Mouse (Mus musculus): Measurements from ENCODE around the gene Metrn. TPM values are rescaled to one million over a fixed set of nuclear protein-coding genes. Genes with fewer than 3 reads are reported as not detected.
A peak's percentile ranks its signal among the peaks of the same experiment; 100 is the strongest.
"Not testable (repeated sequence)": the region's sequence is repeated elsewhere in the genome, so short reads cannot be mapped to it uniquely, and the experiment has no call there.

Gene Metrn
- total and polyA plus RNA-seq, 2 experiments from 2014 or later: 50.0 to 236 TPM

DNA sequence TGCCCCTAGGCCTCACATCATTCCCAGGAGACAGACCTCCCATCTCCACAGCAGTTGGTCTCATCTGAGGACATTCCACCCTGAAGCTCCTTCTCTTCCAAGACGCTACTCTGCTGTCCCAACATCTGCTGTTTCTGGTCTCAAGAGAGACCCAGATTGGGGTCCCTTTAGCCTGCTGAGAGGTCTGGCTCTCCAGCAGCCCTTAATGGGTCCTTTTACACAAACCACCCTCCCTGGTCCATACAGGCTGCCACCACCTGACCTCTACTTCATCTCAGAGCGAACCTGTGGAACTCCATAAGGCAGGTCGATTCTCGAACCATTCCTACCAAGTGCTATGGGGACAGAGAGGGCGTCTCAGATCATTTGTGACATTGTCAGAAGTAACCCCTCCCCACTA, 11.1 kb upstream of the Metrn start:
- Histone ChIP-seq H3K4me1 (ENCODE audit: insufficient read depth, low read length) (peaks cover 19% of the 10 kb centered on the region), H3K36me3 (ENCODE audit: insufficient read depth, low read length) (no peaks in the 10 kb centered on the region), H3K27ac (ENCODE audit: low read depth, low read length) (peak overlapping the region; percentile 98), H3K9ac (replicated peaks; ENCODE audit: low read length, poor library complexity, severe bottlenecking) (peak overlapping the region; percentile 97), H3K4me3 (ENCODE audit: low read depth, low read length) (peak overlapping the region; percentile 89), H3K9me3 (ENCODE audit: low read length) (no peaks in the 10 kb centered on the region), H3K4me2 (ENCODE audit: low read depth, low read length, poor library complexity, severe bottlenecking) (peak overlapping the region; percentile 96), H3K27me3 (ENCODE audit: insufficient read depth, low read length) (no peaks in the 10 kb centered on the region)
- DNase-seq (ENCODE audit: low spot score) (no peak), ATAC-seq (ENCODE audit: low FRiP score) (no peak; the same call in 1 of the 2 replicates)
- 29% methylated on average over 5 of the region's 5 CpGs for WGBS
- TF ChIP-seq CTCF (IDR thresholded peaks at IDR 0.05): no peak

DNA sequence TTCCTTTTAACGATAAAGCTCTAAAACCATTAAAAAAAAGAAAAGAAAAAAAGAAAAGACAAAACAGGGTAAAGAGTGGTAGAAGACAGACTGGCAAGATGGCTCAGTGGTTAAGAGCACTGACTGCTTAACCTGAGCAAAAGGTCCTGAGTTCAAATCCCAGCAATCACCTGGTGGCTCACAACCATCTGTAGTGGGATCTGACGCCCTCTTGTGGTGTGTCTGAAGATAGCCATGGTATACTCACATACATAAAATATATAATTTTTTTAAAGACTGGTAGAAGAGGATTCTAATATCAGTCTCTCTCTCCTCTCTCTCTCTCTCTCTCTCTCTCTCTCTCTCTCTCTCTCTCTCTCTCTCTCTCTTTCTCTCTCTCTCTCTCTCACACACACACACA, 10.5 kb upstream of the Metrn start:
- not testable (repeated sequence) for H3K36me3 ChIP-seq (ENCODE audit: insufficient read depth, low read length); H3K9me3 ChIP-seq (ENCODE audit: low read length); ATAC-seq (ENCODE audit: low FRiP score); H3K4me3 ChIP-seq (ENCODE audit: low read depth, low read length); H3K4me2 ChIP-seq (ENCODE audit: low read depth, low read length, poor library complexity, severe bottlenecking); H3K9ac ChIP-seq (replicated peaks; ENCODE audit: low read length, poor library complexity, severe bottlenecking); H3K27me3 ChIP-seq (ENCODE audit: insufficient read depth, low read length); DNase-seq (ENCODE audit: low spot score); H3K27ac ChIP-seq (ENCODE audit: low read depth, low read length)
- peak; percentile 56 for TF ChIP-seq CTCF (IDR thresholded peaks at IDR 0.05)
- H3K4me1 ChIP-seq (ENCODE audit: insufficient read depth, low read length): peaks cover 23% of the 10 kb centered on the region; the same call in 1 of the 2 replicates
- WGBS: 40% methylated on average over 2 of the region's 2 CpGs

DNA sequence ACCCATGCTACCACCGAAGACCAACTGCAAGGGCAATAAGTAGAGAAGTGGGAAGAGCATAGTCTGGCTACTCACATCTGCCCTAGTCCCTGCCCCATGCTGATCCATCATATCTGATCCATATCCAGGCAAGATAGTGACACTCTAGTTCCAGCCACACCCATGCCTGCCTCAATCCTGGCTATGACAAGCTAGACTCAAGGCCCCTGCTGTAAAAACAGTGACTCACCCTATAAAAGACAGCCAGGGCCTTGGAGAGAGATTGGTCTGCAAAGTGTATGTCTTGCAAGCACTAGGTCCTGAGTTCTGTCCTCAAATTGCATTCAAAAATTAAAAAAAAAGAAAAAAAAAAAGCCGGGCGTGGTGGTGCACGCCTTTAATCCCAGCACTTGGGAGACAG, 9.6 kb upstream of the Metrn start:
- no peak for TF ChIP-seq CTCF (IDR thresholded peaks at IDR 0.05)
- peaks cover 27% of the 10 kb centered on the region; the same call in 1 of the 2 replicates for H3K4me1 ChIP-seq (ENCODE audit: insufficient read depth, low read length)
- H3K27me3 ChIP-seq (ENCODE audit: insufficient read depth, low read length): no peaks in the 10 kb centered on the region
- no peak for ATAC-seq (ENCODE audit: low FRiP score)
- DNase-seq (ENCODE audit: low spot score): no peak
- no peaks in the 10 kb centered on the region for H3K36me3 ChIP-seq (ENCODE audit: insufficient read depth, low read length)
- no peak overlapping the region for H3K9ac ChIP-seq (replicated peaks; ENCODE audit: low read length, poor library complexity, severe bottlenecking)
- H3K4me3 ChIP-seq (ENCODE audit: low read depth, low read length): no peak overlapping the region
- WGBS: 93% methylated on average over 4 of the region's 4 CpGs
- no peak overlapping the region for H3K4me2 ChIP-seq (ENCODE audit: low read depth, low read length, poor library complexity, severe bottlenecking)
- no peak overlapping the region for H3K27ac ChIP-seq (ENCODE audit: low read depth, low read length)
- no peaks in the 10 kb centered on the region for H3K9me3 ChIP-seq (ENCODE audit: low read length)

DNA sequence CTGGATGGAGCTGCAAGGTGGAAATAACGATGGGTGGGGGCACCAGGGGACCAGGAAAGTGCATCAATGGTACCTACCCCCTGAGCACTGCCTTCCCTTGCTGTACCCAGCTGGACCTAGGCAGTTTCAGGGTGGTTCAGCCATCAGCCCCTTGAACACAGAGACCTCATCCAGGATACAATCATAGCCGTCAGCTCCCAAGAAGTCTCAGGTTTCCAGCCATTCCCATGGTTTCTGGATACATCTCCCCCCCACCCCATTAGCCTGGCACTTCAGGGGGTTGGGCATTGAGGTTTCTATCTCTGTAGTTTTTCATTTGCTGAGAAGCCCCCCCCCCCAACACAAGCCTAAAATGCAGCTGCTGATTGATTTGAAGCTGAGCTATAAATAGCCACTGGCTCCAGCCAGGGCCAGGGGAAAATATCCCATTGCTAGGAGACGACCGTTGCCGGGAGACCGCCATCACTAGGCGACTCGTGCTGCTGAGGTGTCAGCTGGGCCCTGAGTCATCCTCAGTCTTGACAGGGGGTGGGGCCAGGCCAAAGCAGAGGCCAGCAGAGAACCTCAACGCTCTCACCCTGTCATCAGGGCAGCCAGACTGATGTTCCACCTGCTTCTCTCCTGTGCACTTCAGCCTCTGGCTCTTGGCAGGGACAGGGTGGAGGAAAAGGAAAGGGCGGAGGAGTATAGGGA, 6.0 kb upstream of the Metrn start:
- TF ChIP-seq CTCF (IDR thresholded peaks at IDR 0.05): no peak
- H3K9ac ChIP-seq (replicated peaks; ENCODE audit: low read length, poor library complexity, severe bottlenecking): peak overlapping the region; percentile 50
- peaks cover 14% of the 10 kb centered on the region; the same call in 1 of the 2 replicates for H3K4me1 ChIP-seq (ENCODE audit: insufficient read depth, low read length)
- no peaks in the 10 kb centered on the region for H3K27me3 ChIP-seq (ENCODE audit: insufficient read depth, low read length)
- no peaks in the 10 kb centered on the region for H3K36me3 ChIP-seq (ENCODE audit: insufficient read depth, low read length)
- H3K9me3 ChIP-seq (ENCODE audit: low read length): no peaks in the 10 kb centered on the region
- ATAC-seq (ENCODE audit: low FRiP score) (peak; percentile 91), DNase-seq (ENCODE audit: low spot score) (peak; percentile 94)
- H3K4me3 ChIP-seq (ENCODE audit: low read depth, low read length): no peak overlapping the region
- H3K4me2 ChIP-seq (ENCODE audit: low read depth, low read length, poor library complexity, severe bottlenecking): peak overlapping the region; percentile 40
- H3K27ac ChIP-seq (ENCODE audit: low read depth, low read length): peak overlapping the region; percentile 87
- WGBS: 3% methylated on average over 10 of the region's 10 CpGs

DNA sequence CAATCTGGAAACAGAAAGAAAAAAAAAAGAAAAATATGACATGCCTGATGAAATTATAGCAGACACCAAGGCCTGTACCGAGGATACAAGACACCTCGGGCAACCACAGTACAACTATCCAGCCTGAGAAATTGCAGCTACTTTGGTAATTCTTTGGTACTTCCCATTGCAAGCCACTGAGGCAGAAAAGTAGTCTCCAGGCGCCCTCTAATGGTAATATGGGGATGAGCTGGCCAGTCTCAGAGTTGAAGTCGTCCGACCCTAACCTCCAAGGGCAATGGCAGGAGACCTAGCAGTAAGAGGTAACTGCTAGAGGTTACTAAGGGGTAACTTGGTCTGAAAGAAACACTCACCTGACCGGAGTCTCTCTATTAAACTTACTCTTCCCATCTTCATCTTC, 4.1 kb upstream of the Metrn start:
- peaks cover 14% of the 10 kb centered on the region; the same call in 1 of the 2 replicates for H3K4me1 ChIP-seq (ENCODE audit: insufficient read depth, low read length)
- H3K4me2 ChIP-seq (ENCODE audit: low read depth, low read length, poor library complexity, severe bottlenecking): no peak overlapping the region
- no peak overlapping the region for H3K27ac ChIP-seq (ENCODE audit: low read depth, low read length)
- WGBS: 5% methylated on average over 6 of the region's 6 CpGs
- no peaks in the 10 kb centered on the region for H3K9me3 ChIP-seq (ENCODE audit: low read length)
- peak; percentile 89 for TF ChIP-seq CTCF (IDR thresholded peaks at IDR 0.05)
- no peak overlapping the region for H3K4me3 ChIP-seq (ENCODE audit: low read depth, low read length)
- H3K9ac ChIP-seq (replicated peaks; ENCODE audit: low read length, poor library complexity, severe bottlenecking): no peak overlapping the region
- peak; percentile 84 for DNase-seq (ENCODE audit: low spot score)
- H3K36me3 ChIP-seq (ENCODE audit: insufficient read depth, low read length): no peaks in the 10 kb centered on the region
- peaks cover 11% of the 10 kb centered on the region; the same call in 1 of the 2 replicates for H3K27me3 ChIP-seq (ENCODE audit: insufficient read depth, low read length)
- no peak for ATAC-seq (ENCODE audit: low FRiP score)

DNA sequence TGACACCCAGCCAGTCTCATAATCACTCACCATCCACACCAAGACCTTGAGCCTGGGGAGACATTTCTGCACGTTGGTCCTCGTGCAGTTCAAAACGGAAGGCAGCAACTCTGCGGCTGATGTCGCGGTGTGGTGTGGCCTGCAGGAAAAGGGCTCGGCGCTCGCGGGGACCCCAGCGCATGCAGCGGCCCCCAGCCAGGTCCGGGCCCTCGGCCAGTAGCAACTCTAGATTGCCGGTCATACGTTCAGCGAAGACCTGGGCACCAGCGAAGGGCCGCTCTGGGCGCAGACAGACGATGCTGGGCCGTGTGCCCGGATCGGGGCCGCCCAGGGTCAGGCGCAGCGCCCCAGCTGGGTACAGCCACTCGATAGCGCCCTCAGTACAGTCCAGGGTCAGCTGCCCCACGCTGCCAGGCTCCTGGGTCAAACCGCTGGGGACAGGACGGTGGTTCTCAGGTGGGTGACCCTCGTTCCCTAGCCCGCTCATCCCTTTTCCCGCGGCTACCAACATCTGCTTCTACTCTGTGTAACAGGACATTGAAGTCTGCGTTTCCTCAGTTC, 645 bp downstream of the Metrn start:
- H3K4me1 ChIP-seq (ENCODE audit: insufficient read depth, low read length): peaks cover 10% of the 10 kb centered on the region; the same call in 1 of the 2 replicates
- DNase-seq (ENCODE audit: low spot score): no peak
- H3K27me3 ChIP-seq (ENCODE audit: insufficient read depth, low read length): peaks cover 11% of the 10 kb centered on the region; the same call in 1 of the 2 replicates
- TF ChIP-seq CTCF (IDR thresholded peaks at IDR 0.05): no peak
- H3K9ac ChIP-seq (replicated peaks; ENCODE audit: low read length, poor library complexity, severe bottlenecking): 0 out of 2 replicates have a peak overlapping the region, but pooled peaks have one; percentile 29
- H3K27ac ChIP-seq (ENCODE audit: low read depth, low read length): peak overlapping the region; percentile 32; the same call in 1 of the 2 replicates
- peak overlapping the region; percentile 51 for H3K4me3 ChIP-seq (ENCODE audit: low read depth, low read length)
- no peak for ATAC-seq (ENCODE audit: low FRiP score)
- peak overlapping the region; percentile 79 for H3K4me2 ChIP-seq (ENCODE audit: low read depth, low read length, poor library complexity, severe bottlenecking)
- WGBS: 3% methylated on average over 37 of the region's 37 CpGs
- no peaks in the 10 kb centered on the region for H3K9me3 ChIP-seq (ENCODE audit: low read length)
- no peaks in the 10 kb centered on the region for H3K36me3 ChIP-seq (ENCODE audit: insufficient read depth, low read length)

All from midbrain, postnatal 0 days (tissue).